In genomic region chr5:43661997-43662961, GRCm38 (mm10) we compare ENCODE assay signal across 8 mouse cellular contexts. TPM values are rescaled to one million over a fixed set of nuclear protein-coding genes. Genes with fewer than 3 reads are reported as not detected.
A peak's percentile ranks its signal among the peaks of the same experiment; 100 is the strongest.
DNase-seq lines count a peak whose midpoint lies in the region; ATAC-seq and TF ChIP-seq lines count a peak whose summit lies in the region.

Gene Cc2d2a, plus strand, starts transcription at chr5:43662346.

- no peak for TF ChIP-seq POLR2A in small intestine, adult 2 months (IDR thresholded peaks at IDR 0.05; ENCODE audit: low read depth, low read length)

- ATAC-seq in hindbrain, embryonic 16.5 days = peak; percentile 86

- H3K4me2 ChIP-seq in hindbrain, embryonic 16.5 days (ENCODE audit: low read length) = peak within 1 kb of the TSS; percentile 59

- DNase-seq in adrenal gland, adult 2 months = peak; percentile 63
- DNase-seq in cerebellum, adult 9-11 months = peak; percentile 67
- DNase-seq in gastrocnemius, adult 2 months = peak; percentile 38
- DNase-seq in left cerebral cortex, postnatal 25 days (ENCODE audit: low spot score in 2 of 2) = peak; percentile 40 to 55
- peak; percentile 68 for DNase-seq in mesoderm, embryonic 11.5 days (ENCODE audit: low read depth, low spot score)
- no peak for DNase-seq in thymus, postnatal 0 days (ENCODE audit: low spot score)

- peak within 1 kb of the TSS; percentile 60 for H3K9ac ChIP-seq in hindbrain, embryonic 16.5 days (ENCODE audit: low read depth, low read length)

- peak; percentile 23; the same call in 1 of the 2 replicates for TF ChIP-seq CTCF in gastrocnemius, adult 2 months (IDR thresholded peaks at IDR 0.05)
- no peak for TF ChIP-seq CTCF in small intestine, adult 2 months (IDR thresholded peaks at IDR 0.05; ENCODE audit: extremely low read depth, insufficient read length, insufficient replicate concordance, low read depth, low read length)

- H3K4me3 ChIP-seq in gastrocnemius, adult 2 months = peak within 1 kb of the TSS; percentile 86
- H3K4me3 ChIP-seq in hindbrain, embryonic 16.5 days (ENCODE audit: low read length) = peak within 1 kb of the TSS; percentile 45
- H3K4me3 ChIP-seq in small intestine, adult 2 months (ENCODE audit: low read depth, low read length) = peak within 1 kb of the TSS; percentile 67

- no peaks in the 10 kb centered on the region for H3K9me3 ChIP-seq in hindbrain, embryonic 16.5 days (ENCODE audit: control insufficient read depth, low read length)

- no peaks in the 10 kb centered on the region for H3K36me3 ChIP-seq in hindbrain, embryonic 16.5 days (ENCODE audit: control insufficient read depth, insufficient read depth, low read length)
- no peaks in the 10 kb centered on the region; the same call in 1 of the 2 replicates for H3K36me3 ChIP-seq in small intestine, adult 2 months (ENCODE audit: control insufficient read depth, insufficient read depth, low read length)

- no peaks in the 10 kb centered on the region for H3K27me3 ChIP-seq in hindbrain, embryonic 16.5 days (replicated peaks; ENCODE audit: control insufficient read depth, insufficient read depth, low read length)
- no peaks in the 10 kb centered on the region for H3K27me3 ChIP-seq in small intestine, adult 2 months (ENCODE audit: control insufficient read depth, insufficient read depth, low read length)

- 3% methylated on average over 19 of the region's 19 CpGs for WGBS in hindbrain, embryonic 16.5 days
- 7% methylated on average over 19 of the region's 19 CpGs for WGBS in small intestine, adult 2 months

- intact Hi-C loops in gastrocnemius, adult 2 months (cut with DNase I) = no loop called here
- intact Hi-C loops in left cerebral cortex, postnatal 25 days (cut with DNase I) = no loop called here

- peaks cover 15% of the 10 kb centered on the region for H3K4me1 ChIP-seq in hindbrain, embryonic 16.5 days (ENCODE audit: control insufficient read depth, insufficient read depth, low read depth, low read length)
- H3K4me1 ChIP-seq in small intestine, adult 2 months (ENCODE audit: control insufficient read depth, insufficient read depth, insufficient read length, low read length) = peaks cover 6% of the 10 kb centered on the region; the same call in 1 of the 2 replicates

- peak within 1 kb of the TSS; percentile 90 for H3K27ac ChIP-seq in gastrocnemius, adult 2 months
- peak within 1 kb of the TSS; percentile 84 for H3K27ac ChIP-seq in hindbrain, embryonic 16.5 days (ENCODE audit: low read depth, low read length)
- peak within 1 kb of the TSS; percentile 59 for H3K27ac ChIP-seq in small intestine, adult 2 months (ENCODE audit: insufficient read depth, low read depth, low read length)

RNA-seq across cellular contexts. Expression of gene Cc2d2a, which starts in this region (rescaled TPM):
- 10 to 100 TPM; 13.9 to 22.0 TPM for total RNA-seq in adrenal gland, adult 2 months (2021)
- polyA plus RNA-seq in adrenal gland, adult 2 months (2012; rRNA removed) = 2.0 and 2.4 TPM in 2 replicates
- 1 to 10 TPM; 4.1 to 7.7 TPM for total RNA-seq in gastrocnemius, adult 2 months (2021)
- polyA plus RNA-seq in hindbrain, embryonic 16.5 days (2015; fragmentation: Nextera tagmentation; extraction: Ambion mirVana) = 7.2 and 8.4 TPM in 2 replicates
- 10 to 100 TPM; 13.3 to 13.5 TPM for total RNA-seq in left cerebral cortex, postnatal 25 days (2021)
- polyA plus RNA-seq in small intestine, adult 2 months (2012; rRNA removed) = 0.28 and 0.46 TPM in 2 replicates
- 1.4 and 1.8 TPM in 2 replicates for polyA plus RNA-seq in thymus, postnatal 0 days (2015; fragmentation: Nextera tagmentation; extraction: Ambion mirVana)
